Mouse (Mus musculus): Measurements from ENCODE around the gene Fat1.

DNA sequence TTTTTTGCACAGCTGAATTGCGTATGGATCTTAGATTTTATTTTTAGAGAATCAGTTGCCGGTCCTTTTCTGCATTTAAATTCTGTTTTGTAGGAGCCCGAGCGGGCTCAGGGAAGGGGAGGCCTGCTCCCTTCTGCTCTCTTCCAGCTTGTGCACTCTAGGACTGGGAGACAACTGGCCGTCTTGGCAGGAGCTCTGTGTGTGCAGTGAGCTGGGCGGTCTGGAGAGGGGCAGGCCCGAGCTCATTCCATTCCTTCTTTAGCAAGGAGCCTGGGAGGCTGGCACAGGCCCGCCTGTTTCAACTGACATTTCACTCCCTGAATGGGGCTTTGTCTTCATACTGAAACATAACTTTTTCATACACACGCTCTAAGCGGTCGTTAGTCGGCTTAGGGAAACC is 44.8 kb downstream of the Fat1 start:
- TF ChIP-seq POLR2A (IDR thresholded peaks at IDR 0.05; ENCODE audit: insufficient read depth, low read depth, low read length) (peak; percentile 75; the same call in 1 of the 2 replicates), CTCF (IDR thresholded peaks at IDR 0.05) (no peak), EP300 (IDR thresholded peaks at IDR 0.05; ENCODE audit: insufficient read depth, low read depth, low read length) (no peak)
